Mouse (Mus musculus) midbrain, embryonic 15.5 days (tissue): ENCODE data around the gene Kcnh5. TPM values are rescaled to one million over a fixed set of nuclear protein-coding genes. Genes with fewer than 3 reads are reported as not detected.

Source experiments
- polyA plus RNA-seq: library from polyadenylated mRNA; unstranded; fragments of >200 nt; fragmentation: Nextera tagmentation; extraction: Ambion mirVana; gene quantifications from 2 replicates; pipeline ENCODE4 v1.2.1, GENCODE M21; 2015

The Kcnh5 gene
- polyA plus RNA-seq, 1 experiment from 2014 or later: 3.3 TPM

Other genes starting within 250 kb of the Kcnh5 start
- 22.6 and 23.1 TPM in 2 replicates for gene Rhoj, start 131.0 kb upstream of the Kcnh5 start, polyA plus RNA-seq
- gene Gphb5, start 239.4 kb upstream of the Kcnh5 start, polyA plus RNA-seq: not detected in 2 replicates